Mouse (Mus musculus): ENCODE measurements around the gene Pdxp. TPM values are rescaled to one million over a fixed set of nuclear protein-coding genes. Genes with fewer than 3 reads are reported as not detected.

Gene Pdxp
- polyA plus RNA-seq, 1 experiment, result not detected

DNA sequence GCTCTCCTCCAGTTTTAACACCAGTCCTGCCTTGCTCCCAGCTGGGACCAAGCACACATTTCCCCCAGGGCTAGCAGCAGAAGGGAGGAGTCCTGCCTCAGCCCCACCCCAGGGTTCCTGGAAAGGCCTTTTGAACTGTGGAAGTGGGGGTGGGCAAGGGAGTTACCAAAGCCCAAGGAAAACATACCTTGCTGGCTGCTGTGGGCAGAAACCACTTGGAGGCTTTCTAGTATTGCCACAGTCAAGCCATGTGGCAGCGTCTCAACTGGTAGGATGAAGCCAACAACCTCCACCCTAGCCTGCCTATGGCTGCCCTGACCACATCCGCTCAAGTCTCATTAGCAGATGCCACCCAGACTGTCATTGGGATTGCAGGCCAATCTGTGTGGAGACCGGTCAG, 17.6 kb upstream of the Pdxp start:
- Histone ChIP-seq H3K4me1 (ENCODE audit: control insufficient read depth, insufficient read depth, low read length) (peaks cover 24% of the 10 kb centered on the region), H3K27ac (ENCODE audit: insufficient read depth, low read depth, low read length) (no peak overlapping the region), H3K4me3 (ENCODE audit: insufficient read depth, low read depth, low read length) (no peak overlapping the region)
- WGBS, result 92% methylated on average over 3 of the region's 3 CpGs
- TF ChIP-seq POLR2A (IDR thresholded peaks at IDR 0.05; ENCODE audit: insufficient read depth, low read depth, low read length) (no peak), CTCF (IDR thresholded peaks at IDR 0.05; ENCODE audit: insufficient read depth, low read depth, low read length) (no peak)

DNA sequence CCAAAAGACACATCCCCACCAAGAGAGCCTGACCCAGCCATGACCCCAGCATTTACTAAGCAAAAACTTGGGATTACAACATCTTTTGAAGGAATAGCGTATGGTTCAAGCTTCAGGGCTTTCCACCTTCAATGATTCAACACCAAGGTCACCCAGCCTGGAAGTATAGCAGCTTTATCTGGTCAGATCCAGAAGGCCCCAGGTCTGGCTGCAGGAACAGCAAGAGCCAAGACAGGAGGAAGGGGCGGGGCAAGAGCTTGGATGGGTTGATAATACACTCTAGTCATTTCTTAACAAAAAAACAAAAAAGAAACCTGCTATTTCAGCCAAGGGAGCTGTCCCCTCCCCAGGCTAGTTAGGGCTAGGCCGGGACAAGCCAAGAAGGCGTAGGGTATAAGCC, 16.2 kb upstream of the Pdxp start:
- H3K27ac ChIP-seq (ENCODE audit: insufficient read depth, low read depth, low read length), result no peak overlapping the region
- TF ChIP-seq POLR2A (IDR thresholded peaks at IDR 0.05; ENCODE audit: insufficient read depth, low read depth, low read length) (no peak), CTCF (IDR thresholded peaks at IDR 0.05; ENCODE audit: insufficient read depth, low read depth, low read length) (no peak)
- 89% methylated on average over 4 of the region's 4 CpGs for WGBS
- H3K4me1 ChIP-seq (ENCODE audit: control insufficient read depth, insufficient read depth, low read length), result peaks cover 28% of the 10 kb centered on the region
- H3K4me3 ChIP-seq (ENCODE audit: insufficient read depth, low read depth, low read length), result no peak overlapping the region

DNA sequence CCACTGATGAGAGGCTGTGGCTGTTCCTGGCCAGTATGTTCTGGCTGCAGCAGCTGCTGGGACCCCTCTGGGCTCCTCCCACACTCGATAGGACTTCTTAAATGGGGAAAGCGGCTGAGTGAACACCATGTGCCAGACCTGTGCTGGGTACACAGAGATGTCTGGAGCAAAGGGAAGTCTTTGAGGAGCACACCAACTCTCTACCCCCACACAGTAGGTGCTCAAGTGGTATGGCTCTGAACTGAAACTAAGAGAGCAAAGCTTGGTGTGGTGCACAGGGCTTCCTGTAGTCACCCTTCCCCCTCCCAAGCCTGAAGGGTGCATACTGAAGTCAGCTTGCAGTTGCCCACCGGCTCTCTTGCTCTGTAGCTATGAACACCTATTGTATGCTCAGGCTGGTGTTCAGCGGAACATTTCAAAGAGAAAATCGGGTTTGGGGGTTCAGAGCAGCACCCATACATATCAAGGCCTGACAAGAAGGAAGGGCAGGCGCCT, 15.2 kb upstream of the Pdxp start:
- Histone ChIP-seq H3K27ac (ENCODE audit: insufficient read depth, low read depth, low read length) (no peak overlapping the region), H3K4me3 (ENCODE audit: insufficient read depth, low read depth, low read length) (no peak overlapping the region), H3K4me1 (ENCODE audit: control insufficient read depth, insufficient read depth, low read length) (peaks cover 31% of the 10 kb centered on the region)
- 68% methylated on average over 6 of the region's 6 CpGs for WGBS
- TF ChIP-seq CTCF (IDR thresholded peaks at IDR 0.05; ENCODE audit: insufficient read depth, low read depth, low read length) (no peak), POLR2A (IDR thresholded peaks at IDR 0.05; ENCODE audit: insufficient read depth, low read depth, low read length) (no peak)

DNA sequence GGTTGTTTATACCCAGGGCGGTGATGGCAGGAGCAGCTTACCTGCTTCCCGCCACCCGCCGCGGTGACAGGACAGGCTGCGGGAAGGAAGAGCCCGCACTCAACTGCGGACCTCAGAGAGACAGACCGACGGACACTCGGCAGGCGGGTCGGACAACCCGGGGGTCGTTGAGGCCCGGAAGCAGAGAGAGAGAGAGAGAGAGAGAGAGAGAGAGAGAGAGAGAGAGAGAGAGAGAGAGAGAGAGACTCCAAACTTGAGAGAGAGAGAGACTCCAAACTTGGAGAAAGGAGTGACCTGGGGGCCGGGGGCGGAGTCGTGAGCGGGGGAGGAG, 14.3 kb upstream of the Pdxp start, which contains the start of gene Gm49510:
Gene Gm49510 (plus strand): TSS at position 259 of the 331 bp plus-strand sequence.
- no peak for TF ChIP-seq CTCF (IDR thresholded peaks at IDR 0.05; ENCODE audit: insufficient read depth, low read depth, low read length)
- no peak for TF ChIP-seq POLR2A (IDR thresholded peaks at IDR 0.05; ENCODE audit: insufficient read depth, low read depth, low read length)
- Histone ChIP-seq H3K27ac (ENCODE audit: insufficient read depth, low read depth, low read length) (0 out of 2 replicates have a peak within 1 kb of the TSS, but pooled peaks have one; percentile 2), H3K4me3 (ENCODE audit: insufficient read depth, low read depth, low read length) (peak within 1 kb of the TSS; percentile 63), H3K4me1 (ENCODE audit: control insufficient read depth, insufficient read depth, low read length) (peaks cover 32% of the 10 kb centered on the region)
- 9% methylated on average over 20 of the region's 20 CpGs for WGBS

DNA sequence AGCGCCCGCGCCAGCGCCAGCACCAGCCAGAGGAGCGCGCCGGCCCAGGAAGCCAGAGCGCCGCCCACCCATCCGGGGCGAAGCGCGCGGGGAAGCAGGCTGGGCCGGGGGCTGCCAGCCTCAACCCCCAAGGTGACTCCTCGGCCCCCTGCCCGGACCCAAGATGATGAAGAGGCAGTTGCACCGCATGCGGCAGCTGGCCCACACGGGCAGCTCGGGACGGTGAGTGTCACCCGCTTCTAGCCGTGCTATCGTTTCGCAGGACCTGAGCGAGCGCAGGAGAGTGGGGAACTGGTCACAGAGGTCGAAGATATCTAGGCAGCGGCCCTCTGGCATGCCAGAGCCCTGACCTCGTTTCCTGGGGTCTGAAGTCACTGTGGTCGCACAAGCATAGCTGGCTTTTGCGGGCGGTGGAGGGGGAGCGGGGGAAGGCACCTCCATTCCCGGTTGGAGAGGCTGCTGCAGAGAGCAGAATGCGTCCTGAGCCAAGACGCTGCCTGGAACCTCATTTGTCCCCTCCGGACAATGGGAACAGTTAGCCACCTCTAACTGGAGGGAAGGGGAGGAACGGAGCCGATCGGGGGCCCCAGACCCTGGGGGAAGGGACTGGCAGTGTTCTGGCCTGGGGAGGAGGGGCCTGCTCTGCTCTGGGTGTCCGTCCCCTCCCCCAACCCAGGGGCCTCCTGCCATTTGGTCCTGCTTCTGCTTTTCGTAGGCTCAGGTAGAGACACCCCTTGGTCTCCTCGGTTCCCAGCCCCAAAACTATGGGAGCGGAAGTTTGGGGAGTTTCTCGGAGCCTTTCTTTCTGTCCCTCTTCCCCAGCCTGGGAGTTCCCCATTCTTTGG, 13.8 kb upstream of the Pdxp start, which contains the start of gene Sh3bp1:
Gene Sh3bp1 (plus strand): TSS at position 29 of the 845 bp plus-strand sequence.
- 5% methylated on average over 46 of the region's 47 CpGs for WGBS
- Histone ChIP-seq H3K27ac (ENCODE audit: insufficient read depth, low read depth, low read length) (0 out of 2 replicates have a peak within 1 kb of the TSS, but pooled peaks have one; percentile 2), H3K4me1 (ENCODE audit: control insufficient read depth, insufficient read depth, low read length) (peaks cover 32% of the 10 kb centered on the region), H3K4me3 (ENCODE audit: insufficient read depth, low read depth, low read length) (peak within 1 kb of the TSS; percentile 63)
- TF ChIP-seq POLR2A (IDR thresholded peaks at IDR 0.05; ENCODE audit: insufficient read depth, low read depth, low read length), result peak; percentile 33; the same call in 1 of the 2 replicates
- no peak for TF ChIP-seq CTCF (IDR thresholded peaks at IDR 0.05; ENCODE audit: insufficient read depth, low read depth, low read length)

DNA sequence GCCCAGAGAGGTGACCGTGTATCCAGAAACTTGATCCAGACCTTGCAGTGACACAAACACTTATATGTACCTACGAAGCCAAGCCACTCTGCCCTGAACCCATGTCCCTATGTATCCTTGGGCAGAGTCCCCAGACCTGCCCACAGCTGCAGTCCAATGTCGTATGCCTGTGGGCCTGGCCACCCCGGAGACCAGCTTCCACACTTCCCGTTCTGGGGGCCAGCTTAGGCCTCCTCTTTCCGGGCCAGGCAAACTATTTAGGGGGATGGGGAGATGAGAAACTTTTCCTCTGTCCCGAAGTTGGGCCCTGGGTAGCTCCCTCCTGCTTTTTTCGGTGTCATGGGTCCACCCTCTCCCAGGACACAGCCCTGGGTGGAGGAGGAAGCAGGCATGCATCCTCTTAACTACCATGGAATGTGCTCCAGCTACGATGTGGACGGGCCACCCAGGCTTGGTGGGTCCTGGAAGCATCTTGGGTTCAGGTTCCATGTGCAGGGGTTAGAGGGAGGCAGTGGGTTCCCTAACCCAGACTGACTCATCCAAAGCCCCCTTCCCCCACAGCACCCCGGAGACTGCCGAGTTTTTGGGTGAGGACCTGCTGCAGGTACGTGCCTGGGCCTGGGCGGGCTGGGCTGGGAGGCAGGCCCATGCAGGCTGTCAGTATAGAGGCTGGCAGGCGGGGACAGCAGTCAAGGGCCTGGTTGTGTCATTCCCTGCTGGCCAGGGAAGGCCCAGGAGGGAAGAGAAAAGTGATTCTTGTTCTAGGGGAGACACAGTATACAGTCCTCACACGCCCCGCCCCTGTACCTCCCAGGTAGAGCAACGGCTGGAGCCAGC, 12.9 kb upstream of the Pdxp start:
- TF ChIP-seq POLR2A (IDR thresholded peaks at IDR 0.05; ENCODE audit: insufficient read depth, low read depth, low read length) (no peak), CTCF (IDR thresholded peaks at IDR 0.05; ENCODE audit: insufficient read depth, low read depth, low read length) (no peak)
- Histone ChIP-seq H3K4me1 (ENCODE audit: control insufficient read depth, insufficient read depth, low read length) (peaks cover 30% of the 10 kb centered on the region), H3K27ac (ENCODE audit: insufficient read depth, low read depth, low read length) (no peak overlapping the region), H3K4me3 (ENCODE audit: insufficient read depth, low read depth, low read length) (peak overlapping the region; percentile 63)
- WGBS, result 56% methylated on average over 18 of the region's 18 CpGs

DNA sequence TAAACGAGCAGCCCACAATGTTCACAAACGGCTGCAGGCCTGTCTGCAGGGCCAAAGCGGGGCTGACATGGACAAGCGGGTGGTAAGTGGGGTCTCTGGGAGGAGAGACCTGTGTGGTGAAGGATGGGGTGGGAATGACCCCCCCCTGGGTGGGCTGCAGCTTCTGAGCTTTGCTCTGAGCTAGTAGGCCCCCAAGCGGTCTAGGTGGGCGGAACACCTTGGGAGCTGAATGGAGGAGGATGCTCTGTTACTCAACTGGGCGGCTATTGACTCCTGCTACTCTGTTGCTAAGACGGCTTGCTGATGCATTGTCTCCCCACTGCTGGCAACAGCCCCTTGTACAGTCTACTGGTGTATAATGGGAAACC, 12.3 kb upstream of the Pdxp start:
- WGBS, result 72% methylated on average over 8 of the region's 8 CpGs
- TF ChIP-seq POLR2A (IDR thresholded peaks at IDR 0.05; ENCODE audit: insufficient read depth, low read depth, low read length), result no peak
- TF ChIP-seq CTCF (IDR thresholded peaks at IDR 0.05; ENCODE audit: insufficient read depth, low read depth, low read length), result no peak
- H3K4me1 ChIP-seq (ENCODE audit: control insufficient read depth, insufficient read depth, low read length), result peaks cover 26% of the 10 kb centered on the region
- no peak overlapping the region for H3K27ac ChIP-seq (ENCODE audit: insufficient read depth, low read depth, low read length)
- H3K4me3 ChIP-seq (ENCODE audit: insufficient read depth, low read depth, low read length), result no peak overlapping the region

DNA sequence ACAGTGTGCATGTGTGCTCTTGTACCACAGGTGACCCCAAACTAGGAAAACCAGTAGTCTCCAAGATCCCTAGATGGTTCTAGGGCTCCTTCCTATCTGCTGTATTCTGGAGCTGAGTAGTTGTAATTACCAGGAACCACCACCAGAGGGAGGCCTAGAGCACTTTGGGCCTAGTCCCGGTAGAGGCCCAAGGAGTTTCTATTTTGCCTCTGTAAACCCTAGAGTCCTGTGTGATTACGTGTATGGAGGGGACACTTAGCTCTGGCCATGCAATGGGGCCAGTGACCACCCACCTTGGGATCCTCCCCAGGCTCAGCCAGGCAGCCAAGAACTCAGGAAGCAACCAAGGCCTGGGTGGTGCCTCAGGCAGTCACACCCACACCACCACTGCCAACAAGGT, 10.5 kb upstream of the Pdxp start:
- no peak overlapping the region for H3K4me3 ChIP-seq (ENCODE audit: insufficient read depth, low read depth, low read length)
- no peak overlapping the region for H3K27ac ChIP-seq (ENCODE audit: insufficient read depth, low read depth, low read length)
- TF ChIP-seq POLR2A (IDR thresholded peaks at IDR 0.05; ENCODE audit: insufficient read depth, low read depth, low read length) (no peak), CTCF (IDR thresholded peaks at IDR 0.05; ENCODE audit: insufficient read depth, low read depth, low read length) (peak; percentile 40; the same call in 1 of the 2 replicates)
- H3K4me1 ChIP-seq (ENCODE audit: control insufficient read depth, insufficient read depth, low read length), result peaks cover 26% of the 10 kb centered on the region
- 3% methylated on average over 2 of the region's 2 CpGs for WGBS
